Mouse (Mus musculus) liver, postnatal 0 days (tissue): Measurements from ENCODE around the gene Olfr308. TPM values are rescaled to one million over a fixed set of nuclear protein-coding genes. Genes with fewer than 3 reads are reported as not detected.

ENCODE experiments used
- ATAC-seq: fragments of 200-750 bp; cut with Nextera tagmentation; 2 replicates; pipeline ENCODE4 v1.8.0; 2017; ENCODE audit warnings: mild to moderate bottlenecking, moderate library complexity
- DNase-seq: peaks from one replicate; pipeline ENCODE4 v3.0.0-alpha.2; 2016
- H3K27ac ChIP-seq: fragments of 300-500 bp; sonication (generic); 2 replicates; pipeline ENCODE4 v1.5.1; 2014; ENCODE audit warnings: antibody characterized with exemption, moderate library complexity, mild to moderate bottlenecking, low read depth
- H3K27me3 ChIP-seq: fragments of 300-500 bp; sonication (generic); 2 replicates; pipeline ENCODE4 v1.6.1; 2014; ENCODE audit warnings: low read length, control low read depth, mixed read lengths; ENCODE audit not compliant: insufficient read depth
- H3K36me3 ChIP-seq: fragments of 300-500 bp; sonication (generic); replicated peaks from 2 replicates; pipeline ENCODE4 v1.6.1; 2014; ENCODE audit warnings: mild to moderate bottlenecking, control low read depth, low read length, moderate library complexity, mixed read lengths; ENCODE audit not compliant: insufficient read depth
- H3K4me1 ChIP-seq: fragments of 300-500 bp; sonication (generic); 2 replicates; pipeline ENCODE4 v1.6.1; 2014; ENCODE audit warnings: antibody characterized with exemption, mild to moderate bottlenecking, control low read depth; ENCODE audit not compliant: insufficient read depth
- H3K4me2 ChIP-seq: fragments of 300-500 bp; sonication (generic); 2 replicates; pipeline ENCODE4 v1.6.1; 2014; ENCODE audit warnings: low read depth, mild to moderate bottlenecking, low read length, moderate library complexity, mixed read lengths
- H3K4me3 ChIP-seq: fragments of 300-500 bp; sonication (generic); 2 replicates; pipeline ENCODE4 v1.5.1; 2014; ENCODE audit warnings: low read depth, low read length
- H3K9ac ChIP-seq: fragments of 300-500 bp; sonication (generic); replicated peaks from 2 replicates; pipeline ENCODE4 v1.6.1; 2014; ENCODE audit warnings: mild to moderate bottlenecking, moderate library complexity
- H3K9me3 ChIP-seq: fragments of 300-500 bp; sonication (generic); 2 replicates; pipeline ENCODE4 v1.6.1; 2016; ENCODE audit warnings: mild to moderate bottlenecking, control low read depth, low read length, mixed read lengths
- CTCF ChIP-seq: sonication (generic); IDR thresholded peaks from 2 replicates; pipeline ENCODE4 v1.5.1; 2016; ENCODE audit warnings: antibody characterized with exemption, low read depth
- EP300 ChIP-seq: IDR thresholded peaks from 2 replicates; pipeline ENCODE4 v1.6.1; 2016; ENCODE audit warnings: antibody characterized with exemption, low read depth, mild to moderate bottlenecking
- WGBS: fragments of 180-500 bp; shearing (Covaris S2); extraction: QIAGEN DNeasy Blood & Tissue Kit; methylation state at CpG from one replicate; pipeline ENCODE4 v1.1.7; 2014; ENCODE audit not compliant: insufficient replicate concordance; 5-methylcytosine and 5-hydroxymethylcytosine counted together
- microRNA-seq: library from miRNA; unstranded; fragments of <30 nt; microRNA quantifications from one replicate; pipeline ENCODE4, GENCODE M21; 2016
- polyA plus RNA-seq: library from polyadenylated mRNA; unstranded; fragments of >200 nt; fragmentation: Nextera tagmentation; extraction: Ambion mirVana; gene quantifications from 2 replicates; pipeline ENCODE4 v1.2.1, GENCODE M21; 2015

Olfr308 gene
- polyA plus RNA-seq, 1 experiment from 2014 or later, result not detected

GRCm38 (mm10) chr7:86321323-86321722 is 4.1 kb downstream of the Olfr308 start:
- no peak overlapping the region for H3K4me3 ChIP-seq
- H3K9ac ChIP-seq, result no peak overlapping the region
- H3K27me3 ChIP-seq, result no peaks in the 10 kb centered on the region
- H3K9me3 ChIP-seq, result no peaks in the 10 kb centered on the region
- ATAC-seq (no peak), DNase-seq (no peak)
- no peaks in the 10 kb centered on the region for H3K4me1 ChIP-seq
- WGBS, result 60% methylated on average over 2 of the region's 2 CpGs
- TF ChIP-seq EP300, result no peak
- no peak for TF ChIP-seq CTCF
- no peaks in the 10 kb centered on the region for H3K36me3 ChIP-seq
- no peak overlapping the region for H3K27ac ChIP-seq
- H3K4me2 ChIP-seq, result no peak overlapping the region

GRCm38 (mm10) chr7:86313608-86314007 is 11.8 kb downstream of the Olfr308 start, which contains the start of gene Olfr309:
Gene Olfr309, minus strand, starts transcription at chr7:86313708.
- no peak within 1 kb of the TSS for H3K4me3 ChIP-seq
- TF ChIP-seq EP300, result no peak
- no peak for TF ChIP-seq CTCF
- no peak within 1 kb of the TSS for H3K4me2 ChIP-seq
- ATAC-seq (no peak), DNase-seq (no peak)
- 52% methylated on average over 2 of the region's 2 CpGs for whole genome bisulfite sequencing
- no peak within 1 kb of the TSS for H3K9ac ChIP-seq
- H3K36me3 ChIP-seq, result no peaks in the 10 kb centered on the region
- no peak within 1 kb of the TSS for H3K27ac ChIP-seq
- no peaks in the 10 kb centered on the region for H3K27me3 ChIP-seq
- H3K9me3 ChIP-seq, result no peaks in the 10 kb centered on the region
- no peaks in the 10 kb centered on the region for H3K4me1 ChIP-seq

- TF ChIP-seq CTCF, result no peak
- TF ChIP-seq EP300, result no peak
- WGBS, result 72% methylated on average over 1 of the region's 1 CpGs
These were observed 48.4 kb downstream of the Olfr308 start, which contains the start of gene Olfr310 for GRCm38 (mm10) chr7:86277072-86277471. Gene Olfr310, minus strand, starts transcription at chr7:86277172.

More at GRCm38 (mm10) chr7:86277072-86277471, 48.4 kb downstream of the Olfr308 start, which contains the start of gene Olfr310:
- no peak for ATAC-seq
- Histone ChIP-seq H3K36me3 (no peaks in the 10 kb centered on the region), H3K9ac (no peak within 1 kb of the TSS), H3K9me3 (no peaks in the 10 kb centered on the region), H3K4me2 (no peak within 1 kb of the TSS), H3K27ac (no peak within 1 kb of the TSS), H3K27me3 (no peaks in the 10 kb centered on the region), H3K4me3 (no peak within 1 kb of the TSS), H3K4me1 (no peaks in the 10 kb centered on the region)
- DNase-seq, result no peak

Small RNA genes lying within 50 kb of the gene (microRNA-seq; reads per million reads assigned to microRNA genes)
- not detected for gene Gm23192

Other genes with a start within 250 kb of the Olfr308 start
- not detected in 2 replicates for gene Vmn2r75, start 153.9 kb downstream of the Olfr308 start, polyA plus RNA-seq
- not detected in 2 replicates for gene Vmn2r76, start 79.3 kb downstream of the Olfr308 start, polyA plus RNA-seq
- not detected in 2 replicates for gene Olfr310, start 48.5 kb downstream of the Olfr308 start, polyA plus RNA-seq
- gene Olfr309, start 11.9 kb downstream of the Olfr308 start, polyA plus RNA-seq, result not detected in 2 replicates
- gene Olfr307, start 12.0 kb upstream of the Olfr308 start, polyA plus RNA-seq, result not detected in 2 replicates
- gene Olfr305, start 41.3 kb upstream of the Olfr308 start, polyA plus RNA-seq, result not detected in 2 replicates
- not detected in 2 replicates for gene Olfr304, start 61.0 kb upstream of the Olfr308 start, polyA plus RNA-seq
- gene Olfr303, start 72.2 kb upstream of the Olfr308 start, polyA plus RNA-seq, result not detected in 2 replicates
- gene Olfr301, start 78.2 kb upstream of the Olfr308 start, polyA plus RNA-seq, result not detected in 2 replicates
- gene Olfr299, start 134.3 kb upstream of the Olfr308 start, polyA plus RNA-seq, result not detected in 2 replicates
- not detected in 2 replicates for gene Olfr298, start 166.9 kb upstream of the Olfr308 start, polyA plus RNA-seq
- gene Olfr297, start 194.3 kb upstream of the Olfr308 start, polyA plus RNA-seq, result not detected in 2 replicates